Mouse (Mus musculus): ENCODE measurements around the gene Serpina3b. TPM values are rescaled to one million over a fixed set of nuclear protein-coding genes. Genes with fewer than 3 reads are reported as not detected.
"Not testable (repeated sequence)": the region's sequence is repeated elsewhere in the genome, so short reads cannot be mapped to it uniquely, and the experiment has no call there.

The Serpina3b gene
- polyA plus RNA-seq (2012; ENCODE audit: insufficient read depth, insufficient read length, low replicate concordance, missing spikeins), result not detected in 2 replicates

GRCm38 (mm10) chr12:104127696-104128095 is at the start of gene Serpina3b:
Serpina3b (plus strand) TSS chr12:104127996.
- H3K27ac ChIP-seq (ENCODE audit: insufficient read depth, low read depth, low read length), result no peak within 1 kb of the TSS
- WGBS, result 87% methylated on average over 5 of the region's 5 CpGs
- no peak for TF ChIP-seq POLR2A (IDR thresholded peaks at IDR 0.05; ENCODE audit: insufficient read depth, low read depth, low read length)
- TF ChIP-seq CTCF (IDR thresholded peaks at IDR 0.05; ENCODE audit: insufficient read depth, low read depth, low read length), result no peak
- H3K4me3 ChIP-seq (ENCODE audit: insufficient read depth, low read depth, low read length), result no peak within 1 kb of the TSS
- H3K4me1 ChIP-seq (ENCODE audit: control insufficient read depth, insufficient read depth, low read length), result no peaks in the 10 kb centered on the region

DNA sequence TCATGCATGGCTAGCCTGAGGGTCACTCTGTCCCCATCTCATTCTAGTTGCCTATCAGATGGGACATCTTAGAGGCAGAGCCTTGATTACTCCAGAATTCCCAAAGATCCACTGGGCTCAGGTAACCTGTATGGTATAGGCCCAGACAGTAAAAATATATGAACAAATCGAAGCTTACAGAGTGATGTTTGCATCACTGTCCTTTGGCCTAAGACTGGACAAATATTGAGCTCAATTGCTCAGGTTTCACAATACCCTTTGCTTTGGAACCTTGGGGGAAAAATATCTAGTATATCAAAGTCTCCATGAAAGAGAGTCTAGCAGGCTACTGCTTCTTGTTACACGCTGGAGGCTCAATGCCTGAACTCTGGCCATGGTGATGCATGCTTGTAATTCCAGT is 37.7 kb upstream of the Serpina3b start:
- Histone ChIP-seq H3K4me3 (ENCODE audit: insufficient read depth, low read depth, low read length) (no peak overlapping the region), H3K27ac (ENCODE audit: insufficient read depth, low read depth, low read length) (no peak overlapping the region), H3K4me1 (ENCODE audit: control insufficient read depth, insufficient read depth, low read length) (no peaks in the 10 kb centered on the region)
- no peak for TF ChIP-seq CTCF (IDR thresholded peaks at IDR 0.05; ENCODE audit: insufficient read depth, low read depth, low read length)
- no peak for TF ChIP-seq POLR2A (IDR thresholded peaks at IDR 0.05; ENCODE audit: insufficient read depth, low read depth, low read length)
- WGBS, result 84% methylated on average over 2 of the region's 2 CpGs

DNA sequence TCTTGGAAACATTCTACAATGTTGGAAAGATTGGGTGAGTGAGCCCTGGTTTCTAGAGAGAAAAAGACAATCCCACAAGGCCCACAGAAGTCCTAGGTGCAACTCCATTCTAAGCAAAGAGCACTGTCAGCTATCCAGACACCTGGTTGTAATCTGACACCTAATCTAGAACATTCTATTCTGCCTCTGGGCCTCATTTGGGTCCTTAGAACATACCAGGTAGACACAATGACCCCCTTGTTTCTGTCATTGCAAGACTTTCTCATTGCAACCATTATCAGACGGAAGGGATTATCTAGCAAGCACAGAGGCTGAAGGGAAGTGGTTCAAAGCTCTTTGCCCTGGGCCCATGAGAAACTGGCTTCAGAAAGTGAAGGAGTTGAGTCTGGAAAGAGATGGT is 36.5 kb upstream of the Serpina3b start:
- TF ChIP-seq POLR2A (IDR thresholded peaks at IDR 0.05; ENCODE audit: insufficient read depth, low read depth, low read length) (no peak), CTCF (IDR thresholded peaks at IDR 0.05; ENCODE audit: insufficient read depth, low read depth, low read length) (no peak)
- H3K4me1 ChIP-seq (ENCODE audit: control insufficient read depth, insufficient read depth, low read length), result no peaks in the 10 kb centered on the region
- 84% methylated on average over 1 of the region's 1 CpGs for WGBS
- H3K27ac ChIP-seq (ENCODE audit: insufficient read depth, low read depth, low read length), result no peak overlapping the region
- H3K4me3 ChIP-seq (ENCODE audit: insufficient read depth, low read depth, low read length), result no peak overlapping the region

DNA sequence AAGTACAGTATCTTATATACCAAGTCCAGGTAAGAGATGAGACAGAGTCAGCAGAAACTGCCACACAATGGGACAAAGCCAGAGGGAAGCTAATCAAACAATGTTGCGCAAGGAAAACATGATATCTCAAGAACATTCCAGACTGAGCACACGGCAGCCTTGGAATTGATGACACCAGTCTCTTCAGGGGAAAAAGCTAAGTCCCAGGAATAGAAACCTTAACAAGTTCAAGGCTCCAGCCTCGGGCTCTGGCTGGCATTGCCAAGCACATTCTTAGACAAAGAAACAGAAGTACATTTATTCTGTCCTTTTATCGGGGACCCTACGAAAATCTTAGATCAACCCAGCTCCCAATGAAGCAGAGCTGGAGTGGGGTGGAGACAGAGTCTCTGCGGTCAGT is 27.0 kb upstream of the Serpina3b start, which contains the start of gene Serpina5:
TSS of gene Serpina5 (plus strand) at position 346 of the 400 bp plus-strand sequence.
- H3K27ac ChIP-seq (ENCODE audit: insufficient read depth, low read depth, low read length), result no peak within 1 kb of the TSS
- no peak within 1 kb of the TSS for H3K4me3 ChIP-seq (ENCODE audit: insufficient read depth, low read depth, low read length)
- WGBS, result 86% methylated on average over 6 of the region's 6 CpGs
- TF ChIP-seq POLR2A (IDR thresholded peaks at IDR 0.05; ENCODE audit: insufficient read depth, low read depth, low read length) (no peak), CTCF (IDR thresholded peaks at IDR 0.05; ENCODE audit: insufficient read depth, low read depth, low read length) (no peak)
- no peaks in the 10 kb centered on the region for H3K4me1 ChIP-seq (ENCODE audit: control insufficient read depth, insufficient read depth, low read length)

DNA sequence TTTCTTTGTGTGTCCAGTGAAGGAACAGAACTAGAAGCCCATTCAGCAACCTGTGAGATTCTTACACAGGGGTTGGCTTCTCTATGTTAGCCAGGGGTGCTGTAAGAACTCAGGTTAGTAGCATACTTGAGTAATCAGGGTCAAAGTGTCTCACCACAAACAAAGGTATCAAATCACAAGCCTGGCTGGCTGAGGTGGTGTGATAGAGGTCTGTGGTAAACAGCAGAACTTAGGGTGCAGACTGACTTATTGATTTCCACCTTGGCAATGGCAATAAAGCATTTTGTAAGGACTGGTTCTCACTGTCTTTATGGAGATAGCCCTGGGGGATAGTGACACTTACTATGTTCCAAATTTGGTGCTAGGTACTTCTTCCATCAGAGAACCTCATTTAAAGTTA is 21.9 kb upstream of the Serpina3b start:
- TF ChIP-seq POLR2A (IDR thresholded peaks at IDR 0.05; ENCODE audit: insufficient read depth, low read depth, low read length), result no peak
- no peak for TF ChIP-seq CTCF (IDR thresholded peaks at IDR 0.05; ENCODE audit: insufficient read depth, low read depth, low read length)
- H3K4me1 ChIP-seq (ENCODE audit: control insufficient read depth, insufficient read depth, low read length), result no peaks in the 10 kb centered on the region
- no peak overlapping the region for H3K27ac ChIP-seq (ENCODE audit: insufficient read depth, low read depth, low read length)
- no peak overlapping the region for H3K4me3 ChIP-seq (ENCODE audit: insufficient read depth, low read depth, low read length)

GRCm38 (mm10) chr12:104106919-104107318 is 20.9 kb upstream of the Serpina3b start:
- TF ChIP-seq POLR2A (IDR thresholded peaks at IDR 0.05; ENCODE audit: insufficient read depth, low read depth, low read length) (no peak), CTCF (IDR thresholded peaks at IDR 0.05; ENCODE audit: insufficient read depth, low read depth, low read length) (no peak)
- Histone ChIP-seq H3K27ac (ENCODE audit: insufficient read depth, low read depth, low read length) (no peak overlapping the region), H3K4me1 (ENCODE audit: control insufficient read depth, insufficient read depth, low read length) (no peaks in the 10 kb centered on the region), H3K4me3 (ENCODE audit: insufficient read depth, low read depth, low read length) (no peak overlapping the region)

- TF ChIP-seq POLR2A (IDR thresholded peaks at IDR 0.05; ENCODE audit: insufficient read depth, low read depth, low read length) (no peak), CTCF (IDR thresholded peaks at IDR 0.05; ENCODE audit: insufficient read depth, low read depth, low read length) (no peak)
- WGBS, result 81% methylated on average over 2 of the region's 2 CpGs
- Histone ChIP-seq H3K4me3 (ENCODE audit: insufficient read depth, low read depth, low read length) (no peak overlapping the region), H3K27ac (ENCODE audit: insufficient read depth, low read depth, low read length) (no peak overlapping the region), H3K4me1 (ENCODE audit: control insufficient read depth, insufficient read depth, low read length) (no peaks in the 10 kb centered on the region)
Observed at GRCm38 (mm10) chr12:104108507-104108906, 19.3 kb upstream of the Serpina3b start.

- H3K4me3 ChIP-seq (ENCODE audit: insufficient read depth, low read depth, low read length); H3K27ac ChIP-seq (ENCODE audit: insufficient read depth, low read depth, low read length); H3K4me1 ChIP-seq (ENCODE audit: control insufficient read depth, insufficient read depth, low read length): not testable (repeated sequence)
- WGBS, result 90% methylated on average over 11 of the region's 11 CpGs
Observed at GRCm38 (mm10) chr12:104112333-104112732, 15.5 kb upstream of the Serpina3b start, which contains the start of gene Serpina3a. Serpina3a (plus strand) TSS chr12:104112724.

GRCm38 (mm10) chr12:104114921-104115579 is 12.7 kb upstream of the Serpina3b start:
- 41% methylated on average over 3 of the region's 3 CpGs for WGBS
- no peak for TF ChIP-seq CTCF (IDR thresholded peaks at IDR 0.05; ENCODE audit: insufficient read depth, low read depth, low read length)
- no peak for TF ChIP-seq POLR2A (IDR thresholded peaks at IDR 0.05; ENCODE audit: insufficient read depth, low read depth, low read length)
- H3K27ac ChIP-seq (ENCODE audit: insufficient read depth, low read depth, low read length), result no peak overlapping the region
- no peak overlapping the region for H3K4me3 ChIP-seq (ENCODE audit: insufficient read depth, low read depth, low read length)
- H3K4me1 ChIP-seq (ENCODE audit: control insufficient read depth, insufficient read depth, low read length), result no peaks in the 10 kb centered on the region

- Histone ChIP-seq H3K27ac (ENCODE audit: insufficient read depth, low read depth, low read length) (no peak overlapping the region), H3K4me3 (ENCODE audit: insufficient read depth, low read depth, low read length) (no peak overlapping the region), H3K4me1 (ENCODE audit: control insufficient read depth, insufficient read depth, low read length) (no peaks in the 10 kb centered on the region)
- TF ChIP-seq CTCF (IDR thresholded peaks at IDR 0.05; ENCODE audit: insufficient read depth, low read depth, low read length) (no peak), POLR2A (IDR thresholded peaks at IDR 0.05; ENCODE audit: insufficient read depth, low read depth, low read length) (no peak)
- 82% methylated on average over 1 of the region's 1 CpGs for WGBS
Observed at GRCm38 (mm10) chr12:104123097-104123496, 4.7 kb upstream of the Serpina3b start.

Data from olfactory bulb, adult 2 months (tissue).